In genomic region chr3:66970261-66970660, GRCm38 (mm10) we compare ENCODE assay signal across 14 mouse cellular contexts. TPM values are rescaled to one million over a fixed set of nuclear protein-coding genes. Genes with fewer than 3 reads are reported as not detected.
DNase-seq lines count a peak whose midpoint lies in the region; ATAC-seq and TF ChIP-seq lines count a peak whose summit lies in the region.
"Had no signal": no experiment of that assay in that cellular context is flagged by ENCODE, and none has a peak within 500 bp of the region (broad histone marks: within the 10 kb centered on the region; RNA-seq: fewer than 3 reads in every experiment).

No protein-coding gene starts in this region.

- no peak overlapping the region; the same call in 1 of the 2 replicates for H3K4me2 ChIP-seq in heart, embryonic 15.5 days
- peak overlapping the region; percentile 44 for H3K4me2 ChIP-seq in embryonic facial prominence, embryonic 14.5 days (ENCODE audit: low read depth, low read length)
- H3K4me2 ChIP-seq in limb, embryonic 12.5 days, result peak overlapping the region; percentile 48
- peak overlapping the region; percentile 39 for H3K4me2 ChIP-seq in midbrain, postnatal 0 days (ENCODE audit: low read depth, low read length, poor library complexity, severe bottlenecking)
- H3K4me2 ChIP-seq: lung, embryonic 15.5 days had no signal

- 5% methylated on average over 10 of the region's 10 CpGs for WGBS in heart, embryonic 15.5 days
- 5% methylated on average over 10 of the region's 10 CpGs for WGBS in embryonic facial prominence, embryonic 14.5 days
- WGBS in limb, embryonic 12.5 days, result 8% methylated on average over 10 of the region's 10 CpGs
- WGBS in midbrain, postnatal 0 days, result 9% methylated on average over 10 of the region's 10 CpGs

- no peak overlapping the region for H3K9ac ChIP-seq in heart, embryonic 15.5 days
- no peak overlapping the region for H3K9ac ChIP-seq in embryonic facial prominence, embryonic 14.5 days (ENCODE audit: low read depth, low read length)
- H3K9ac ChIP-seq in limb, embryonic 12.5 days (replicated peaks), result no peak overlapping the region
- H3K9ac ChIP-seq in midbrain, postnatal 0 days (replicated peaks; ENCODE audit: low read length, poor library complexity, severe bottlenecking), result no peak overlapping the region
- H3K9ac ChIP-seq: lung, embryonic 15.5 days had no signal

- peaks cover 78% of the 10 kb centered on the region for H3K27me3 ChIP-seq in heart, embryonic 15.5 days
- H3K27me3 ChIP-seq in embryonic facial prominence, embryonic 14.5 days (replicated peaks; ENCODE audit: control insufficient read depth, insufficient read depth, low read length), result peaks cover 65% of the 10 kb centered on the region
- H3K27me3 ChIP-seq in limb, embryonic 12.5 days, result peaks cover 53% of the 10 kb centered on the region
- peaks cover 38% of the 10 kb centered on the region for H3K27me3 ChIP-seq in midbrain, postnatal 0 days (ENCODE audit: insufficient read depth, low read length)

- DNase-seq in heart, postnatal 10 days, result no peak
- no peak for DNase-seq in embryonic facial prominence, embryonic 14.5 days (ENCODE audit: low spot score)
- no peak for DNase-seq in midbrain, postnatal 0 days (ENCODE audit: low spot score)
- DNase-seq in thymus, postnatal 36 days, result no peak
- no peak for DNase-seq in gastrocnemius, adult 2 months
- DNase-seq in left cerebral cortex, postnatal 25 days (ENCODE audit: low spot score in 2 of 2), result no peak
- DNase-seq: cerebellum, adult 11-12 months; kidney, adult 8-10 months; thymus, postnatal 25 days had no signal

- H3K27ac ChIP-seq in heart, embryonic 15.5 days, result no peak overlapping the region
- peak overlapping the region; percentile 7; the same call in 1 of the 2 replicates for H3K27ac ChIP-seq in embryonic facial prominence, embryonic 14.5 days (replicated peaks; ENCODE audit: low read depth, low read length)
- peak overlapping the region; percentile 74 for H3K27ac ChIP-seq in limb, embryonic 12.5 days
- H3K27ac ChIP-seq in midbrain, postnatal 0 days (ENCODE audit: low read depth, low read length), result no peak overlapping the region
- no peak overlapping the region for H3K27ac ChIP-seq in gastrocnemius, adult 2 months
- H3K27ac ChIP-seq: lung, embryonic 15.5 days had no signal

- intact Hi-C loops in heart, postnatal 10 days (cut with DNase I), result no loop called here
- intact Hi-C loops in gastrocnemius, adult 2 months (cut with DNase I), result no loop called here
- intact Hi-C loops in left cerebral cortex, postnatal 25 days (cut with DNase I), result no loop called here

- H3K9me3 ChIP-seq in heart, embryonic 15.5 days (replicated peaks), result no peaks in the 10 kb centered on the region
- no peaks in the 10 kb centered on the region for H3K9me3 ChIP-seq in embryonic facial prominence, embryonic 14.5 days (ENCODE audit: control insufficient read depth, low read length)
- no peaks in the 10 kb centered on the region for H3K9me3 ChIP-seq in limb, embryonic 12.5 days
- no peaks in the 10 kb centered on the region for H3K9me3 ChIP-seq in midbrain, postnatal 0 days (ENCODE audit: low read length)
- H3K9me3 ChIP-seq: lung, embryonic 15.5 days had no signal

- no peak for TF ChIP-seq CTCF in midbrain, postnatal 0 days (IDR thresholded peaks at IDR 0.05)
- TF ChIP-seq CTCF in gastrocnemius, adult 2 months (IDR thresholded peaks at IDR 0.05), result no peak

- H3K36me3 ChIP-seq in heart, embryonic 15.5 days, result no peaks in the 10 kb centered on the region
- H3K36me3 ChIP-seq in embryonic facial prominence, embryonic 14.5 days (ENCODE audit: control insufficient read depth, insufficient read depth, low read length), result no peaks in the 10 kb centered on the region
- peaks cover 16% of the 10 kb centered on the region for H3K36me3 ChIP-seq in limb, embryonic 12.5 days
- H3K36me3 ChIP-seq in midbrain, postnatal 0 days (ENCODE audit: insufficient read depth, low read length), result no peaks in the 10 kb centered on the region
- H3K36me3 ChIP-seq: G1E; lung, embryonic 15.5 days had no signal

- 0 out of 2 replicates have a peak, but pooled peaks have one; percentile 35 for ATAC-seq in heart, embryonic 15.5 days (replicated peaks; ENCODE audit: insufficient number of reproducible peaks, insufficient read depth, low FRiP score, low read depth)
- no peak for ATAC-seq in embryonic facial prominence, embryonic 14.5 days (ENCODE audit: low read depth)
- ATAC-seq in limb, embryonic 12.5 days (ENCODE audit: insufficient number of reproducible peaks, insufficient read depth, low FRiP score, low TSS enrichment, low read depth), result 0 out of 2 replicates have a peak, but pooled peaks have one; percentile 2
- ATAC-seq in midbrain, postnatal 0 days (ENCODE audit: low FRiP score), result peak; percentile 3; the same call in 1 of the 2 replicates

- H3K4me1 ChIP-seq in heart, embryonic 15.5 days (replicated peaks), result peaks cover 17% of the 10 kb centered on the region
- H3K4me1 ChIP-seq in embryonic facial prominence, embryonic 14.5 days (ENCODE audit: control insufficient read depth, insufficient read depth, low read length), result peaks cover 20% of the 10 kb centered on the region; the same call in 1 of the 2 replicates
- peaks cover 24% of the 10 kb centered on the region for H3K4me1 ChIP-seq in limb, embryonic 12.5 days (replicated peaks)
- no peaks in the 10 kb centered on the region for H3K4me1 ChIP-seq in midbrain, postnatal 0 days (ENCODE audit: insufficient read depth, low read length)

- peak overlapping the region; percentile 14; the same call in 1 of the 2 replicates for H3K4me3 ChIP-seq in heart, embryonic 15.5 days
- H3K4me3 ChIP-seq in embryonic facial prominence, embryonic 14.5 days (ENCODE audit: low read depth, low read length), result 0 out of 2 replicates have a peak overlapping the region, but pooled peaks have one; percentile 18
- H3K4me3 ChIP-seq in limb, embryonic 12.5 days (replicated peaks), result peak overlapping the region; percentile 20
- peak overlapping the region; percentile 21; the same call in 1 of the 2 replicates for H3K4me3 ChIP-seq in midbrain, postnatal 0 days (ENCODE audit: low read depth, low read length)
- no peak overlapping the region; the same call in 1 of the 2 replicates for H3K4me3 ChIP-seq in gastrocnemius, adult 2 months
- H3K4me3 ChIP-seq: lung, embryonic 15.5 days had no signal

RNA-seq across cellular contexts. Expression of gene Rsrc1, which starts 10.9 kb away (rescaled TPM):
- 19.6 and 21.3 TPM in 2 replicates for polyA plus RNA-seq in heart, embryonic 15.5 days (2015; fragmentation: Nextera tagmentation; extraction: Ambion mirVana)
- 10 to 100 TPM; 19.3 to 20.4 TPM for total RNA-seq in heart, postnatal 10 days (2021)
- 36.6 and 37.0 TPM in 2 replicates for polyA plus RNA-seq in embryonic facial prominence, embryonic 14.5 days (2014; fragmentation: Nextera tagmentation; extraction: Ambion mirVana)
- 47.4 and 49.5 TPM in 2 replicates for polyA plus RNA-seq in limb, embryonic 12.5 days (2016; fragmentation: Nextera tagmentation; extraction: Ambion mirVana)
- total RNA-seq in midbrain, postnatal 0 days (2014; rRNA removed), result 37.5 and 39.6 TPM in 2 replicates
- polyA plus RNA-seq in midbrain, postnatal 0 days (2015; fragmentation: Nextera tagmentation; extraction: Ambion mirVana), result 37.7 and 39.3 TPM in 2 replicates
- total RNA-seq in gastrocnemius, adult 2 months (2021), result 10 to 100 TPM; 11.6 to 14.8 TPM
- total RNA-seq in left cerebral cortex, postnatal 25 days (2021), result 10 to 100 TPM; 31.0 to 31.1 TPM

RNA-seq across cellular contexts. Expression of gene Shox2, which starts 11.3 kb away (rescaled TPM):
- 3.9 and 6.9 TPM in 2 replicates for polyA plus RNA-seq in heart, embryonic 15.5 days (2015; fragmentation: Nextera tagmentation; extraction: Ambion mirVana)
- total RNA-seq in heart, postnatal 10 days (2021), result 1 to 10 TPM in 1 of 2 experiments, under 1 TPM in 1; 0.79 to 1.6 TPM
- 17.8 and 18.6 TPM in 2 replicates for polyA plus RNA-seq in embryonic facial prominence, embryonic 14.5 days (2014; fragmentation: Nextera tagmentation; extraction: Ambion mirVana)
- 98.3 and 107 TPM in 2 replicates for polyA plus RNA-seq in limb, embryonic 12.5 days (2016; fragmentation: Nextera tagmentation; extraction: Ambion mirVana)
- total RNA-seq in midbrain, postnatal 0 days (2014; rRNA removed), result 82.2 and 96.6 TPM in 2 replicates
- polyA plus RNA-seq in midbrain, postnatal 0 days (2015; fragmentation: Nextera tagmentation; extraction: Ambion mirVana), result 55.0 and 61.1 TPM in 2 replicates
- total RNA-seq in gastrocnemius, adult 2 months (2021), result 1 to 10 TPM; 1.4 to 2.3 TPM
- under 1 TPM in 1 of 2 experiments, not detected in 1; 0.73 TPM for total RNA-seq in left cerebral cortex, postnatal 25 days (2021)
- polyA plus RNA-seq: small intestine, adult 2 months had no signal

Comparison
In these comparisons a context has a peak if more than half of its experiments do, and no peak if none do; other contexts are left out.
1. H3K27ac ChIP-seq: peak in embryonic facial prominence, embryonic 14.5 days (single experiment) and limb, embryonic 12.5 days (single experiment); none in heart, embryonic 15.5 days (single experiment), midbrain, postnatal 0 days (single experiment) and gastrocnemius, adult 2 months (single experiment).
2. RNA of gene Shox2, which starts 11.3 kb away (total RNA-seq): 82.2 to 96.6 TPM in midbrain, postnatal 0 days; 1.4 to 2.3 TPM in gastrocnemius, adult 2 months, 0.79 to 1.6 TPM in heart, postnatal 10 days and 0.73 TPM in left cerebral cortex, postnatal 25 days; every median in the first group is over 10 times any median in the second.